Mouse (Mus musculus) hindlimb bud, embryonic 11.5 days (tissue): ENCODE results near the gene Tectb.
"Not testable (repeated sequence)": the region's sequence is repeated elsewhere in the genome, so short reads cannot be mapped to it uniquely, and the experiment has no call there.

Source experiments
- DNase-seq: peaks from one replicate; pipeline ENCODE4 v3.0.0-alpha.2; 2012; ENCODE audit warnings: low read depth, low spot score; ENCODE audit errors: extremely low spot score

Gene Tectb

DNA sequence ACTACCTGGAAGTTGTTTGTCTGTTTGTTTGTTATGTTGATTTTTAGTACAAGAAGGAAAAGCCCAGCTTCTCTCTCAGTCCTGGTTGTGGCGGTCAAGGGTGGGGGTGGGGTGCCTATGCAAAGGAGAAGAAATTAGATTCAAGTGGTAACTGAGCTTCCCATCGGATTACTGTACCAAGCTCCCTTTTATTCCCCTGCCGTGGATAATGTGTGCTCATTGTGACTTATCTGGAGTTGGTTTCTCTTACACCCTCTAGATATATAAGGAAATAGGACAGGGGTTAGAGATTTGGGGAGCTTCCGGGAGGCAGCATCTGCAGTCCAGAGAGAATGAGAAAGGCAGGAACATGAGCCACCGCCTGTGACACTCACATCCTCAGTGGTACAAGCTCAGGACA, at the start of gene Tectb:
Gene Tectb, plus strand, starts transcription at position 301 of the 400 bp plus-strand sequence.
- no peak for DNase-seq

DNA sequence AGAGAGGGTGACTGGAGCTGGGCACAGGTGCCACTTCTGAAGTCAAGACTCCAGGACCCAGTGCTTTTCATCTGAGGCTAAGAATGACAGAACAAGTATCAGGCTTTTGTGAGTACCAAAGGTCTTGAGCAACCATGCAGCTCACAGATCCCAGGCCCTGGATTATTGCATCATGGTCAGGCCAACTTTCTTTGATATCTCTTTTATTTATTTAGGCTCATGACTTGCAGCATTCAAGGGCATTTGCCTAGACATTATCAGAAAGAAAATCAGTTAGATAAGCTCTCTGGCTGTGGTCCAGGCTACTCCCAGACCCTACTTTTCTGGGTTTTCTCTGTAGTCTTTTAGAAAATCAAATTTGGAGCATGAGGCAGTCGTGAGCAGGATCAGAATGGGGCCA, 48.8 kb upstream of the Tectb start:
- no peak for DNase-seq

DNA sequence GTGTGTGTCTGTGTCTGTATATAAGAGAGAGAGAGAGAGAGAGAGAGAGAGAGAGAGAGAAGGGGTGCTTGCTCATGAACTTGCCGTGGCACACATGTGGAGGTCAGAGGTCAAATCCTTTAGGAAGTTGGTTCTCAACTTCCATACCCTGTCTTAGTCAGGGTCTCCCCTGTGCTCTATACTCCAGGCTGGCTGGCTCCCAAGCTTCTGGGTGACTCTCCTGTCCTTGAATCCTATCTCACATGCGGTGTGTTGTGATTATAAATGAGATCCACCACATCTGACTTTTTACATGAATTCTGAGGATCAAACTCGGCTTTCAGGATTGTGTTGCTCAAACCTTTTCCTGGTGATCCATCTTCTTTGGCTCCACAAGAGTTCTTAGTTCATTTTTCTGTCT, 48.1 kb upstream of the Tectb start:
- DNase-seq = no peak

DNA sequence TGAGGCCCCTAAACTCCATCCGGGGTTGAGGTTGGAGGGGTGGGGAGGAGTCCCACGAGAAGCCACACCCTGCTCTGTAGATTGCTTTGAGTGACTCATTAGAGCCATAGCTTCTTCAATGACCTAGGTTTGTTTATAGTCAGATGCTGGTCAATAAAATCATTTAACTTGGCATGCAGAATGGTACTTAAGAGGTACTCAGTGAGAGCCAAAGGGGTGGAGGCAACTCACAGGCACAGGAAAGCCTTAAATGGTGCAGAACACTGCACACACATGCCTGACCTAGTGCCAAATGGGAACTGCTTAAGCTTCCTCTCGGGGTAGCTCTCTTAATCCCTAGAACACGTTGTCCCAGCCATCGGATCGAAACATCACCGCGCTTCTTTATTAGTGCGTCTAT, 46.0 kb upstream of the Tectb start:
- DNase-seq = no peak

DNA sequence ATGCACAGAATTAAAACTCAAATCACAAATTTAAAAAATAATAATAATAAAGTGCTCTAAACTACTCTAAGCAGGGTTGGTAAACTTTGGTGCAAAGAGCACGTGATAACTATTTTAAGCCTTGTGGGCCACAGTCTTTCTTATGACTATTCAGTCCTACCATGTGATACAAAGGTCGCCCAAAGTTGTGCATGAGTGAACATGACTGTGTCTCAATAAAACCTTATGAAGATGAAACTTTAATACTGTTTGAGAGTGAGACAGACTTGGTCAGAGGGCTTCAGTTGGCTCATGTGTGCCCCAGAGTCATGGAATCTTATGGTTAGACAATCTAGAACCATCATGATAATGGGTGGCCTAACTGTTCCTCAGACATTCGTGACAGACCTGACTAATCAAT, 44.6 kb upstream of the Tectb start:
- DNase-seq = no peak

DNA sequence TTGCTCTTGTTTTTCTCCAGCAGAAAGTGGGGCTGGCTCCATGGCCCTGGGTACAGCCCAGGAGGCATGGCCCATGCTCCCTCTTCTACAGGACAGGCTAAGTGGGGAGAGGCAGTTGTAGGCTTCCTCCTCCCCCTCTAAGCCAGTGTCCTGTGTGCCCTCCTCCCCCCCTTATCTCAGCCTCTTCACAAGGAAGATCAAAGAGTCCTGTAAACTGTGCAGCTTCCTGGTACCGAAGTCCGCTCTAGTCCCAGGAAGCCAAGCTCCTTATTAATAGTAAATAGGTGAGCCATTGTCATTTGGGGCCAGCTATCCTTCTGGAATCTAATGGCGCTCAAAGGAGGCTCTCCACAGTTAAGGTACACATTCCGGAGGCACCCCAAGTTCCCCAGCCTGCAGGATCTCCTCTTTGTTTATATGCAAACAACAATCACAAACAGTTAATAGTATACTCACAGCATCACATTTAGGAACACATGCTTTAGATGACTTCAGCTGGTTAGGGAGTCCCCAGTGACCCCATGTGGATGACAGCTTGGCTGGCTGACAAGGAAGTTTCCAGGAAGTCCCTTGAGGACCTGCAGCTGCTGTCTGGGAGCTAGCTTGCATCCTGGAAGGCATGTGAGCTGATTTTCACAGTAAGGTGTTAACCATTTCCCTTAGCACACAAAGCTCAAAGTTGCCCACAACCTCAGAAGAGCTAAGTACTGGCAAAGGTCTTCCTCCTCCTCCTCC, 43.7 kb upstream of the Tectb start:
- no peak for DNase-seq

DNA sequence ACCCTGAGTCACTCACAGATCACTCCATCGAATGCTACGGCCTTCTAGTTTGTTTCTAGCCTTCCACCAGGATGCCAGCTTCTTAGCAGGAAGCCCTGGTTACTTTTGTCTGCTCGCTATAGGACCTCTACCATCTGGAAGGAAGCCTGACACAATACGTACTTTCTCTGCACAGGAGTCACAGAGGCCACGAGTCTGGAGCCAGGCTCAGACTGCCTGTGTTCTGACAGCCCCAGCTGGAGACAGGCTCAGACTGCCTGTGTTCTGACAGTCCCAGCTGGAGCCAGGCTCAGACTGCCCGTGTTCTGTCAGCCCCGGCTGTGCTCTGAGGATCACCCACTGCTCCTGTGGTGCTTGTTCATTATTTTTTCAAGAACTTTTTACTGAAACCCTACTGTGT, 42.6 kb upstream of the Tectb start:
- DNase-seq = no peak

DNA sequence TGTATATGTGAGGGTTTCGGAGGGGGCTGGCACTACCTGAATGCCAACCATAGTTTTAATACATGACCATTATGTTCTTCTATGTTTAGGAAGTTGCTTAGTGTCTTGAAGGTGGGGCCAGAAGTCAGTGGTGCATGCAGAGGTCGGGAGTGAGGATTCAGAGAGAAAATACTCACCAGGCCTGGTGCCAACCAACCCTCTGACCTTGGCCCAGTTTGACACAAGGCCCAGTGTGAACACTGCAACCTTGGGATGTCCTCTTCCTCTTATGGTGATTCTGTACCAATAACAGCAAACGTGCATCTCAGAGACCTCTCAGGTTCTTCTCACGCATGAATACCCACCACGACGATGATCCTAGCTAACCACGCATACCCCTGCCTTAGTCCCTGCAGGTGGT, 42.0 kb upstream of the Tectb start:
- no peak for DNase-seq

DNA sequence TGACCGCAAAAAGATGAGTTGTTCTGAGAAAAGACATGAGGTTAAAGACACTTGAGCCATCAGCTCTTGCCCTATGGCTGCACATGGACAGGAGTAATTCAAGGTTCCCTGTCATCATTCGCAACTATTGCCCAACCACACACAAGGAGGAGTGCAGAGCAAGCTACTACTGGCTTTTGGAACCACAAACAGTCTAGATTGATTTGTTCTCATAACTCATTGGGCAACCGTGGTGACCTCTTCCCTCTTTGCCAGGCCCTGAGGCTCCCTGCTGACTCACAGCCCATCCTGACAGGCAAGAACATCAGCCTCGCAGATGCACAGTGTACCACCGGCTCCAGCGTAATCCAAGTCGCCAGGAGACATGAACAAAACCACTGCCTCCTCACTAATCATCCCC, 41.2 kb upstream of the Tectb start:
- no peak for DNase-seq

DNA sequence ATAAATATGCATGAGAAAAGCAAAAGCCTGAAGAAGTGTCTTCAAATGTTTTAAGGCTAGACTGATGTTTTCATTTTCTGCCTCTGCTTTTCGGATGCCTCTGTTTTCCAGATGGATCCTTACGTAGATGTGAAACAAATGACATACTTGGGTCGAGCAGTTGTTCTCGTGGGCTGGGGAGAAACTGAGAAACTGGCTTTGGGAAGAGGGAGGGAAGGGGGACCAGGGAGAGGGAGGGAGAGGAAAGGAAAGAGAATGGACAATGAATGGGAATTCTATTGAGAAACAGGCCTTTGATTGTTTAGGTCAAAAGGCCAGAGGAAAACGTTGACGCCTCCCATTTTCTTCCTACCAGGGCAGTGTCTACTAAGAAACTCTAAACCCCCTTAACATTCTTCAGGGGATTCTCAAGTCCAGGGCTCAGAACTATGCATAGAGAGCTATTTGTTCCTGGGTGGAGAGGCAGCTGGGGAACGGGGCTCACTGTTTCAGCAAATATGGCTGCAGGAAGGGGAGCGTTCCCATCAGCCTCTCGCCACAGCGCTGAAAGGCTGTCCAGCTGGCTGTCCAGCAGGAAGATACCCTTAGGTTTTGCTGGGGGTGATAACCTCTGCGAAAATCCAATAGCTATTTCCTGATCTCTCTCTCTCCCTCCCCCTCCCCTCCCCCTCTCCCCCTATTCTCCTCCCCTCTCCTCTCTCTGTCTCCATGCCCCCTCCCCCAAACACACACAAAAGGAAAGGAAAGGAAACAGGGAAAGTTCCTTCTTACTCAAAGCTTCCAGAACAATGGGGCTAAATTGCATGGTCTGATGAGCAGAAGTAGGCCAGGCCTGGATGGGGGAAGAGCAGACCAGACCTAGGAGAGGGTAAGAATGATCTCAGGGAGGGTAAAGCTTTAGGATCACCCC, 36.9 kb upstream of the Tectb start:
- DNase-seq = no peak

DNA sequence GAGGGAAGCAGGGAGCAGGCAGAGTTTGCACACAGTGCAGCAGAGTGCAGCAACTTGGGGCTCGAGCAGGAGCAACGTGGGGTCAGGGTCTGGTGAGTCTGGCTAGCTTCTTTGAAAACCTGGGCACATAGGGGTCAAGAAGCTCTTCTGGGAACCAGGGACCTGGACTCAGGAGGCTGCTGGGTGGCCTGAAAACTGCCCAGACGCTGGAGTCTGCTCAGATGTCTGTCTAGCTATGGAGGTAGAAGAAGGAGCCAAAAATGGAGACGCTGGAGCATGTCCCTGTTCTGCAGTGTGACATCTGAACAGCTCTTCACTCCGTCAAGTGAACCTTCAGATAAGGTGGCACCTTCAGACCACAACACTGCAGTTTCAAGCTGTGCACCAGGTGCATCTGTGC, 35.8 kb upstream of the Tectb start:
- no peak for DNase-seq

DNA sequence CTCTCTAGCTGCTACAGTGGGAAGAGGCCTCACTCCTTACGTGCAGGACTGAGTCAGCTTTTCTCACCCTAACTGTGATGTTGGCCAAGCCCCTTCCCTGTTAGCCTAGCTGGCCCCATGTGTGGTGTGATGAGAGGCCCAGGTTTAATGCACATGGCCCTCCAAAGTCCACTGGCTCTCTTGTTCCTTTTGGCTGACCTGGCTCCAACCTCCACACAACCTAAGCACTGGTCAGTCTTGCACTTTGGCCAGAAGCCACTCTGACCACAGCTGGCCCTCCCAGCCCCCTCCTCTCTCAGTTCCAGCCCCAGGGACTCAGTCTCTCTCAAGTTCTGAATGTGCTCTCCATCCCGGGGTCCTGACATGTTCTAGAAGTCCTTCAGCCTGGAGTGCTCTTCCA, 35.4 kb upstream of the Tectb start:
- DNase-seq = no peak

DNA sequence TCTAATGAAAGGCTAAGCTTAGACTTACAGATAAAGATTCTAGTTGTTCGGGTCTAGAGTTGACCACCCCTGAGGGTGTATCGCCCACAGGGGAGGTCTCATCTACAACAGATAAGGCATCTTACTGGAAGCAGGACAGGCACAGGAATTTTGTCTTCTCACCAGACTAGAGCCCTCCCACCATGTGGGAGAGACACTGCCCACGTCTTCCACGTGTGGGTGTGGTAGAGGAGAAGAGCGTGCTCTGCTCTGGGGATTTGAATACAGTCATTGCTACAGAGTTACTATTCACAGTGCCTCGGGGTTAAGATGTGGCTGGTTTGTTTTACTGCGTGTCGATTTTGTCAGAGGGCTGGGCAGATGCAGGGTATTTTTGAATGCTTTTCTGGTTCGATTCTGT, 33.0 kb upstream of the Tectb start:
- DNase-seq = no peak

DNA sequence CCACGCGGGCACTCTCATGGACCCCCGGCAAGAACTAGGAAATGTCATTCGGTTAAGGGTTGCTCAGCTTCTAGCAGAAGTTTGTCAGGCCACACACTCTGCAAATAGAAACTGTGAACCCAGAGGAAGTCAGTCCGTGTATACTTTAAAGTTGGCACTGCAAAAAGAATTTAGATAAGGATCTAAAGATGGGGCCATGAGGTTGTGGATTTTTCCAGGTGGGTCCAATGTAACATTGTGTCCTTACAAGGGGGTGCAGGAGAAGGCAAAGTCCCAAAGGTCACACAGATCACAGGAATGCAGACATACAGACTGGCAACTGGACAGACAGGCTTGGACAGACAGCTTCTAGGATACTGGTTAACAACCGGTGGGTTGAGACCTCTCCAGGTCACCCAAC, 32.4 kb upstream of the Tectb start:
- DNase-seq = no peak

DNA sequence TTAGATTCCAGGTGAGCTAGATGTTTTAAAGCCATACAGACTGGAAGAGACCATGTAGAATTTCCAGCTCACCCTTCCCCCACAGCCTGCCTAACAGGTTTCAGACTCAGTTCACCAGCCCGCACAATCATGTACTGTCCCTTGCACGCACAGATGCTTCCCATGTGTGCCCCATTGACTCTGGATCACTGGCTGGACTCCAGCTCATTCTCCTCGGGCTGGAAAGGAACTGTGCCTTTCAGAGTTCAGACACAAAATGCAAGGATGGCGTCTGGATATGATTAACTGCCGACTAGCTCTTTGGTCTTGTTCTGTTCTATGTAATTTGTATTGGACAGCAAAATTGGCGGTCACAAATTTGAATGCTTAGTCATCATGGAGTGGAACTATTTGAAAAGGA, 30.9 kb upstream of the Tectb start:
- DNase-seq = no peak

DNA sequence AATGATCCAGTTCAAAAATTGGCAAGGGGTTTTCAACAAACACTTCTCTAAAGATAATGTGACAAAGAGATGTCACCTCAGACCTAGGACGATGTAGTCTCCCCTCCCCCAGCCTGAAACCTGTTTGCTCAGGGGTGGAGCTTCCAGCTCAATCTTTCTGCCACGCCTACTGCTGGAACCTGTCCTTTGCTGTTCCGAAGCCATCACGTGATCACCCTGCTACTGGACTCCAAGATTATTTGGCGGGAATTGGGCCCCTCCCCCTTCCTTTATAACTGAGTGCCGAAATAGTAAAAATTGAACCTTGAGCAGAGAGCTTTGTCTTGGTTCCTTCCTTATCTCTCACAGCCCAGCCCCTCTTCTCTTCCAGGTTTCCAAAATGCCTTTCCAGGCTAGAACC, 28.3 kb upstream of the Tectb start:
- not testable (repeated sequence) for DNase-seq

DNA sequence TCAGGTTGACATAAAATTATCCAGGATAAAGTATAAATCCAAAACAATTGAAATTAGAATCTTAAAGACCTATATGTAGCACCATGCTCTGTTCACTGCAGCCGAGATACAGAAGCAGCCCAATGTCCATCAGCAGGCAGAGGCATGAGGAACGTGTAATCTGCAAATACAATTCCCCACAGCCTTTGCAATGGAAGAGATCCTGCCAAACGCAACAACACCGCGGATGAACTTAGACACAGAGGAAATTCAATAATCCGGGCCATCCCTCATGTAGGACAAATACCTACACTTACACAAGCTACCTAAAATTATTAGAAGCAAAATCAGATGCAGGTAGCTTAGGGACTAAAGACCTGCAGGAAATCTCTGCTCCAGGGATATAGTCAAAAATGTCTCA, 27.6 kb upstream of the Tectb start:
- DNase-seq = no peak

DNA sequence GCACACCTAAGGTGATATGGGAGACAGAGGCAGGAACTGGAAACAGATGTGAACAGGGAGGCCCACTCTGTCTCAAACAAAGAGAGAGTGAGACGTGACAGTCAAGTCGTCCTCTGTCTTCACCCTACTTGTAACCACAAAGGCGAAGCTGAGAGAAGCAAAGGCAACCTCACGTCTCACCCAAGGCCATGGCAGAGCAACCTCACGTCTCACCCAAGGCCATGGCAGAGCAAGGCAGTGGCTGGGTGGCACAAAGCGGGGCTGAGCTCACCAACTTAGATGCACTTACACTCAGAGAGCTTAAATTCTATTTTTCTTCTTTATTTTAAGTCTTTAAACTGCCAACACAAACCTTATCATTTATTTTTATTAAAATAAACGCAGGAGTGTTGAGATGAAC, 23.5 kb upstream of the Tectb start:
- DNase-seq = no peak

DNA sequence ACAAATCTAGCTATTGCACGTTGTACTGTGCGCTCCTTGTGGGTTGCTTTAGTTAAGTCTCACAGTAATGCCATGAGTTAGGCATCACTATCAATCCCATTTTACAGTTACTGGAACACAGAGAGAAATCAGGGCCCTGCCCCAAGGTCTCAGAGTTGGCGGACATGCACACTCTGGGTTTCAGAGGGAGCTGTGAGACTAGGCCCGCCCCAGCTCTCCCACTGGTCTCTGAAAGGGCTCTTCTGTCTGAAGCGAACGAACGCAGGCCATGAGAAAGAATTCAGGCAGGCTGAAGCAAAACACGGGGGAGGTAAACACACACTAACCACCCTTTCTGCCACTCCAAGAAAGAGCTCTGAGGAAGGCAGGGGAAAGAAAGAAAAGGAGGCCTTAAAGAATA, 21.9 kb upstream of the Tectb start:
- DNase-seq = no peak

DNA sequence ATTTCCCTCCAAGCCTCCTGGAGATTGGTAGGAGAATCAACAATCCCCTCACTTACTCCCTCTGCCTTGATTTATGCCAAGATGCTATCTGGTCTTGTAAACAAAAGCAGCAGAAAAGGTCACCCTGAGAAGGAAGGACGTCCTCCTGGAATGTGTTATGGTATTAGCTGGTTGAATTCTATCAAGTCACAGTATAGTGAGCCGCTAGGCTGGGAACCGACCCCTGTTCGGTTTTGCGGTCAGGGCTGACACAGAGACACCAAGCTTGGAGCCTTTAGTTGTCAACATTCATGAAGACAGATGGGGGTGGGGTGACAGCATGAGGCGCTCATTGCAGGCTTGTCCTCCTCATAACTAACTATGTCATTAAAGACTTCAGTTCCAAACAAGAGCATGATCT, 20.7 kb upstream of the Tectb start:
- DNase-seq = no peak

DNA sequence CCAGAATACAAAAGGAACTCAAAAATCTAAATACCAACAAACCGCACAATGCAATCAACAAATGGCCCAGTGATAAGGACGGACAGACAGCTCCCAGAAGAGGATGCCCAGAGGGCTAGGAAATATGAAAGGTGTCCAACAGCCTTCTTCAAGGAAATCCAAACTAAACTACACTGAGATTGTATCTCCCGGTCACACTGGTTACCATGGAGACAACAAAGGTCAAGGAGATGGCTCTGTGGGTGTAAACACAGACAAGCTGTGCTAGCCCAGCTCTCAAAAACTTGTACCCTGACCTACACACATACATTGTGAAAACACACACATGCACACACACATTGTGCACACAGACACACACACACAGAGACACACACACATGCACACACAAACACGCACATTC, 18.3 kb upstream of the Tectb start:
- no peak for DNase-seq

DNA sequence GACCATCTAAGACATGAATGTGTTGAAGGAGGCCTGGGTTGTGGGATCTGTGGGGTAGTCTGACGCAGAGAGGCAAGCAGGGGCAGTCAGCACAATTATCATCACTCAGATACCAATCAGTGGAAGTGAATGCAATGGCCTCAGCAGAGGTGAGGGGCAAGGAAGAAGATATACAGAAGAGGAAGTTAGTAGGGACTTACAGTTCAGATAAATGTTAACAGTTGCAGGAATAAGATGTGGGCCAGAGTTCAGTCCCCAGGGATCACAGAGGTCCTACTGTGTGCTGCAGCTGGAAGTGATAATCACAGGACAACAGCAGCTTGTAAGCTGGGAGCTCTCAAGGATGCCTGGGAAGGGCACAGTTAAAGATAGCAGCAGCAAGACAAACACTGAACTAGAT, 16.4 kb upstream of the Tectb start:
- no peak for DNase-seq
